Mouse (Mus musculus) thymus, postnatal 10 days (tissue): Measurements from ENCODE around the gene Mecom.

ENCODE experiments used
- DNase-seq, 2 experiments: peaks; one replicate each; pipeline ENCODE4 v3.0.0; 2021; ENCODE audit warnings: low spot score in 2 of 2

The Mecom gene

GRCm38 (mm10) chr3:30150071-30150470, 397.7 kb downstream of the Mecom start:
- no peak for DNase-seq

GRCm38 (mm10) chr3:30148378-30149079, 399.3 kb downstream of the Mecom start:
- no peak for DNase-seq

- DNase-seq, result no peak
Observed at GRCm38 (mm10) chr3:30145051-30145450, 402.8 kb downstream of the Mecom start.

- DNase-seq, result no peak
Observed at GRCm38 (mm10) chr3:30143961-30144411, 403.8 kb downstream of the Mecom start.

- DNase-seq, result no peak
Observed at GRCm38 (mm10) chr3:30143440-30143839, 404.4 kb downstream of the Mecom start.

GRCm38 (mm10) chr3:30140349-30140748, 407.5 kb downstream of the Mecom start:
- no peak for DNase-seq

- no peak for DNase-seq
Observed at GRCm38 (mm10) chr3:30139678-30140077, 408.1 kb downstream of the Mecom start.

- DNase-seq, result no peak
Observed at GRCm38 (mm10) chr3:30138588-30138987, 409.2 kb downstream of the Mecom start.

- no peak for DNase-seq
Observed at GRCm38 (mm10) chr3:30135857-30136256, 412.0 kb downstream of the Mecom start.

- DNase-seq, result no peak
Observed at GRCm38 (mm10) chr3:30135119-30135518, 412.7 kb downstream of the Mecom start.

- no peak for DNase-seq
Observed at GRCm38 (mm10) chr3:30132981-30133380, 414.8 kb downstream of the Mecom start.

GRCm38 (mm10) chr3:30132370-30132769, 415.4 kb downstream of the Mecom start:
- DNase-seq, result no peak

- DNase-seq, result no peak
Observed at GRCm38 (mm10) chr3:30130495-30130894, 417.3 kb downstream of the Mecom start.

GRCm38 (mm10) chr3:30122618-30123017, 425.2 kb downstream of the Mecom start:
- no peak for DNase-seq

GRCm38 (mm10) chr3:30120790-30121512, 426.9 kb downstream of the Mecom start:
- DNase-seq, result no peak

- DNase-seq, result no peak
Observed at GRCm38 (mm10) chr3:30118594-30119297, 429.1 kb downstream of the Mecom start.

GRCm38 (mm10) chr3:30113249-30113770, 434.5 kb downstream of the Mecom start:
- no peak for DNase-seq

GRCm38 (mm10) chr3:30107945-30108670, 439.7 kb downstream of the Mecom start:
- no peak for DNase-seq

- DNase-seq, result no peak
Observed at GRCm38 (mm10) chr3:30106481-30106880, 441.3 kb downstream of the Mecom start.

GRCm38 (mm10) chr3:30105859-30106258, 441.9 kb downstream of the Mecom start:
- no peak for DNase-seq

- no peak for DNase-seq
Observed at GRCm38 (mm10) chr3:30105194-30105823, 442.5 kb downstream of the Mecom start.
